Mouse (Mus musculus) cerebral cortex, adult 2 months (tissue): Measurements from ENCODE around the gene Scnn1a.

Experiments
- WGBS: fragments of 180-500 bp; shearing (Covaris S2); methylation state at CpG from one replicate; pipeline ENCODE4 v1.1.7; 2018; 5-methylcytosine and 5-hydroxymethylcytosine counted together

Scnn1a gene

GRCm38 (mm10) chr6:125363021-125363420, 42.6 kb downstream of the Scnn1a start:
- 36% methylated on average over 15 of the region's 15 CpGs for WGBS

GRCm38 (mm10) chr6:125363451-125364242, 43.2 kb downstream of the Scnn1a start:
- WGBS, result 26% methylated on average over 23 of the region's 23 CpGs

- WGBS, result 14% methylated on average over 8 of the region's 8 CpGs
Measured at GRCm38 (mm10) chr6:125364448-125364847, 44.0 kb downstream of the Scnn1a start.

GRCm38 (mm10) chr6:125365522-125365921, 45.1 kb downstream of the Scnn1a start:
- 90% methylated on average over 5 of the region's 5 CpGs for WGBS

- WGBS, result 71% methylated on average over 1 of the region's 1 CpGs
Measured at GRCm38 (mm10) chr6:125366133-125366532, 45.7 kb downstream of the Scnn1a start.

GRCm38 (mm10) chr6:125367758-125368371, 47.4 kb downstream of the Scnn1a start:
- 48% methylated on average over 4 of the region's 4 CpGs for WGBS

- 68% methylated on average over 6 of the region's 6 CpGs for WGBS
Measured at GRCm38 (mm10) chr6:125377042-125377441, 56.6 kb downstream of the Scnn1a start.

GRCm38 (mm10) chr6:125377582-125378451, 57.4 kb downstream of the Scnn1a start:
- 55% methylated on average over 16 of the region's 16 CpGs for WGBS

GRCm38 (mm10) chr6:125378621-125379020, 58.2 kb downstream of the Scnn1a start:
- WGBS, result 49% methylated on average over 6 of the region's 6 CpGs

- 24% methylated on average over 9 of the region's 9 CpGs for WGBS
Measured at GRCm38 (mm10) chr6:125379781-125380180, 59.3 kb downstream of the Scnn1a start.

GRCm38 (mm10) chr6:125380372-125381360, 60.2 kb downstream of the Scnn1a start, which contains the start of gene Plekhg6:
TSS of gene Plekhg6 (minus strand) at chr6:125380793.
- WGBS, result 12% methylated on average over 40 of the region's 40 CpGs

GRCm38 (mm10) chr6:125382024-125382423, 61.6 kb downstream of the Scnn1a start:
- WGBS, result 79% methylated on average over 2 of the region's 2 CpGs

- WGBS, result 79% methylated on average over 11 of the region's 11 CpGs
Measured at GRCm38 (mm10) chr6:125385066-125385974, 64.9 kb downstream of the Scnn1a start.

- 89% methylated on average over 6 of the region's 6 CpGs for WGBS
Measured at GRCm38 (mm10) chr6:125386080-125386479, 65.6 kb downstream of the Scnn1a start.

GRCm38 (mm10) chr6:125389853-125390252, 69.4 kb downstream of the Scnn1a start:
- 84% methylated on average over 5 of the region's 5 CpGs for WGBS
